Mouse (Mus musculus) heart, adult 11 months (tissue): ENCODE data around the gene Gramd4.

ENCODE experiments used
- DNase-seq: peaks from one replicate; pipeline ENCODE4 v3.0.0; 2022

Gramd4 gene

DNA sequence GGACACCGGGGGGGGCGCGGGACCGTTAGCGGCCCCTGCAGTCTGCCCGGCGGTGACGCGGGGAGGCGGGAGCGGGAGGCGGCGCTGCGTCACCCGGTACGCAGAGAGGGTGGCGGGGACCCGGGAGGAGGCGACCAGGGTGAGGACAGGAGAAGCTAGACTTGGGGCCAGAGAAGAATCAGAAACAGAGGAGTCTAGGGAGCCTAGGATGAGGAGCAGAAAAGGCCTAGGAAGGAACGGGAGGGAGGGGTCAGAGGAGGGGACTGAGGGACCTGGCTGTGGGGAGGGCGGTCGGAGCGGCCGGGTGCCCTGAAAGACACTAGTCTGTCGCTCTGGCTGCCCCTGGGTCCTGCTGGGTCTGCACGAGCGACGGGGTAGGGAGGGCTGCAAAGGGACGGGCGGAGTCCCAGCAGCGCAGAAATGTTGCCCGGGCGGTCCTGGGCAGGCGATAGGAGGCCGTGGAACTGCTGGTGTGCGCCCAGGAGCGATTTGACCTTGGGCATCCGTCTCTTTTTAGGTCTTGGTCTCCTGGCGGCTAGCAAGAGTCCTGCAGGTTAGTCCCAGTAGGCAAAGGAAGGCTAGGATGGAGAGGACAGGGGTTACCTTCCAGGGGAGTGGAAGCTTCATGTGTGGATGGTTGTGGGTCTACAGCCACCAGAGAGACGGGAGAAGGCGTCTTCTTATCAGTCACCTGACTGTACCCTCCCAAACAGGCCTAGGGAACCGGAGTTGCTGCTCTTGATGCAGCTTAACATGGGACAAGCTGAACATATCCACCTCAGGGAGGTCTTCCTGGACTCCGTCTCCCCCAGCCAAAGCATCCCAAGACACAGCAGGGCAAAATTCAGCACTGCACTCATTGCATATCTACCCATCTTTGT, 128.4 kb downstream of the Gramd4 start, which contains the start of gene Cerk:
Gene Cerk (minus strand): TSS at position 453 of the 881 bp plus-strand sequence.
- peak; percentile 99 for DNase-seq

DNA sequence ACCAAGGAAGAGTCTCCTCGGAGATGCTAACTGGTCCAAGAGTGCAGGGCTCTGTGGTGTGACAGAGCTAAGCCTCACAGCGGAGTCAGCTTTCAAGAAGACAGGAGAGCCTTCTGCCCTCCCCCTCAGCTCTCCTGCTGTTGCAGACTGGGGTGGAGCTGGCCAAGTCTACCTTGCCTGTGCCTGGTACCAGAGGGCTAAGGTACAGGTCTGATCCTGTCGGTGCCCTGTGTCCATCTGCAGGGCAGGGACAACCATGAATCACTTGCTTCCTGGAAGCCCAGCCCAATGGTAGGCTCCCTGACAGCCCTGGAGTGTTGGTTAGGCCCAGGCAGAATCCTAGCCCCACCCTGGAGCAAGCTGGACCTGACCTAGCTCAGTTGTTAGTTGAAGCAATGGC, 129.2 kb downstream of the Gramd4 start:
- peak; percentile 95 for DNase-seq
